Mouse (Mus musculus) hindbrain, embryonic 10.5 days (tissue): ENCODE data around the gene Dtx1. TPM values are rescaled to one million over a fixed set of nuclear protein-coding genes. Genes with fewer than 3 reads are reported as not detected.

Source experiments
- DNase-seq: peaks from one replicate; pipeline ENCODE4 v3.0.0-alpha.2; 2017; ENCODE audit warnings: low spot score
- H3K27ac ChIP-seq: fragments of 300-500 bp; sonication (generic); 2 replicates; pipeline ENCODE4 v1.5.1; 2016; ENCODE audit warnings: mild to moderate bottlenecking, moderate library complexity
- H3K27me3 ChIP-seq: fragments of 300-500 bp; sonication (generic); 2 replicates; pipeline ENCODE4 v1.6.1; 2016; ENCODE audit warnings: mild to moderate bottlenecking; ENCODE audit not compliant: poor library complexity, insufficient read depth, severe bottlenecking
- H3K36me3 ChIP-seq: fragments of 300-500 bp; sonication (generic); 2 replicates; pipeline ENCODE4 v1.6.1; 2016; ENCODE audit warnings: mild to moderate bottlenecking, moderate library complexity
- H3K4me1 ChIP-seq: fragments of 300-500 bp; sonication (generic); replicated peaks from 2 replicates; pipeline ENCODE4 v1.6.1; 2016; ENCODE audit warnings: mild to moderate bottlenecking
- H3K4me3 ChIP-seq: fragments of 300-500 bp; sonication (generic); 2 replicates; pipeline ENCODE4 v1.5.1; 2016; ENCODE audit warnings: mild to moderate bottlenecking, moderate library complexity
- H3K9me3 ChIP-seq: fragments of 300-500 bp; sonication (generic); 2 replicates; pipeline ENCODE4 v1.6.1; 2016; ENCODE audit warnings: mild to moderate bottlenecking, moderate library complexity
- WGBS: fragments of 180-500 bp; shearing (Covaris S2); methylation state at CpG from one replicate; pipeline ENCODE4 v1.1.7; 2016; 5-methylcytosine and 5-hydroxymethylcytosine counted together
- polyA plus RNA-seq: library from polyadenylated mRNA; unstranded; fragments of >200 nt; fragmentation: Nextera tagmentation; extraction: Ambion mirVana; gene quantifications from 2 replicates; pipeline ENCODE4 v1.2.1, GENCODE M21; 2016

The Dtx1 gene
- 1.7 and 5.8 TPM in 2 replicates for polyA plus RNA-seq

- Histone ChIP-seq H3K4me1 (peaks cover 40% of the 10 kb centered on the region), H3K4me3 (peak within 1 kb of the TSS; percentile 63), H3K36me3 (no peaks in the 10 kb centered on the region), H3K27ac (peak within 1 kb of the TSS; percentile 84), H3K27me3 (peaks cover 94% of the 10 kb centered on the region), H3K9me3 (no peaks in the 10 kb centered on the region)
- DNase-seq, result no peak
- WGBS, result 28% methylated on average over 3 of the region's 3 CpGs
Measured at GRCm38 (mm10) chr5:120711827-120712226, at the start of gene Dtx1. TSS of gene Dtx1 (minus strand) at chr5:120711927.

- Histone ChIP-seq H3K4me1 (no peaks in the 10 kb centered on the region), H3K4me3 (no peak overlapping the region), H3K9me3 (no peaks in the 10 kb centered on the region), H3K27ac (no peak overlapping the region), H3K36me3 (no peaks in the 10 kb centered on the region), H3K27me3 (no peaks in the 10 kb centered on the region)
- WGBS, result 91% methylated on average over 4 of the region's 4 CpGs
- DNase-seq, result no peak
Measured at GRCm38 (mm10) chr5:120754215-120754614, 42.5 kb upstream of the Dtx1 start.

GRCm38 (mm10) chr5:120752786-120753185 lies 41.1 kb upstream of the Dtx1 start:
- no peaks in the 10 kb centered on the region for H3K36me3 ChIP-seq
- no peak overlapping the region for H3K4me3 ChIP-seq
- H3K9me3 ChIP-seq, result no peaks in the 10 kb centered on the region
- no peaks in the 10 kb centered on the region for H3K4me1 ChIP-seq
- no peaks in the 10 kb centered on the region for H3K27me3 ChIP-seq
- WGBS, result 74% methylated on average over 3 of the region's 3 CpGs
- no peak overlapping the region for H3K27ac ChIP-seq
- no peak for DNase-seq

GRCm38 (mm10) chr5:120751206-120751605 lies 39.5 kb upstream of the Dtx1 start:
- Histone ChIP-seq H3K9me3 (no peaks in the 10 kb centered on the region), H3K27ac (no peak overlapping the region), H3K4me3 (no peak overlapping the region), H3K4me1 (no peaks in the 10 kb centered on the region), H3K36me3 (no peaks in the 10 kb centered on the region), H3K27me3 (no peaks in the 10 kb centered on the region)
- no peak for DNase-seq
- WGBS, result 76% methylated on average over 3 of the region's 3 CpGs

- DNase-seq, result no peak
- Histone ChIP-seq H3K27me3 (no peaks in the 10 kb centered on the region), H3K4me1 (no peaks in the 10 kb centered on the region), H3K4me3 (no peak within 1 kb of the TSS), H3K27ac (no peak within 1 kb of the TSS), H3K9me3 (no peaks in the 10 kb centered on the region), H3K36me3 (no peaks in the 10 kb centered on the region)
- WGBS, result 76% methylated on average over 5 of the region's 5 CpGs
Measured at GRCm38 (mm10) chr5:120749688-120750087, 38.0 kb upstream of the Dtx1 start, which contains the start of gene Oas2. TSS of gene Oas2 (minus strand) at chr5:120749853.

- Histone ChIP-seq H3K27ac (no peak overlapping the region), H3K9me3 (no peaks in the 10 kb centered on the region), H3K4me3 (no peak overlapping the region), H3K27me3 (no peaks in the 10 kb centered on the region), H3K36me3 (no peaks in the 10 kb centered on the region), H3K4me1 (no peaks in the 10 kb centered on the region)
- peak; percentile 23 for DNase-seq
- WGBS, result 19% methylated on average over 5 of the region's 5 CpGs
Measured at GRCm38 (mm10) chr5:120746451-120746850, 34.7 kb upstream of the Dtx1 start.

- DNase-seq, result peak; percentile 42
- H3K36me3 ChIP-seq, result no peaks in the 10 kb centered on the region
- H3K27me3 ChIP-seq, result no peaks in the 10 kb centered on the region
- H3K4me3 ChIP-seq, result no peak overlapping the region
- H3K4me1 ChIP-seq, result no peaks in the 10 kb centered on the region
- no peaks in the 10 kb centered on the region for H3K9me3 ChIP-seq
- WGBS, result 27% methylated on average over 4 of the region's 4 CpGs
- no peak overlapping the region for H3K27ac ChIP-seq
Measured at GRCm38 (mm10) chr5:120742125-120742524, 30.4 kb upstream of the Dtx1 start.

GRCm38 (mm10) chr5:120734380-120734990 lies 22.8 kb upstream of the Dtx1 start:
- H3K27me3 ChIP-seq, result no peaks in the 10 kb centered on the region
- WGBS, result 68% methylated on average over 14 of the region's 14 CpGs

GRCm38 (mm10) chr5:120733696-120734095 lies 22.0 kb upstream of the Dtx1 start:
- Histone ChIP-seq H3K36me3 (no peaks in the 10 kb centered on the region), H3K4me1 (peaks cover 14% of the 10 kb centered on the region; the same call in 1 of the 2 replicates), H3K27ac (no peak overlapping the region), H3K9me3 (no peaks in the 10 kb centered on the region), H3K4me3 (no peak overlapping the region), H3K27me3 (no peaks in the 10 kb centered on the region)
- 93% methylated on average over 3 of the region's 3 CpGs for WGBS
- DNase-seq, result no peak

More at GRCm38 (mm10) chr5:120734380-120734990, 22.8 kb upstream of the Dtx1 start:
- Histone ChIP-seq H3K4me3 (no peak overlapping the region), H3K4me1 (peaks cover 14% of the 10 kb centered on the region; the same call in 1 of the 2 replicates), H3K9me3 (no peaks in the 10 kb centered on the region), H3K27ac (no peak overlapping the region), H3K36me3 (no peaks in the 10 kb centered on the region)
- no peak for DNase-seq

- no peak for DNase-seq
- Histone ChIP-seq H3K4me1 (peaks cover 14% of the 10 kb centered on the region; the same call in 1 of the 2 replicates), H3K9me3 (no peaks in the 10 kb centered on the region), H3K36me3 (no peaks in the 10 kb centered on the region), H3K27me3 (no peaks in the 10 kb centered on the region), H3K27ac (no peak overlapping the region), H3K4me3 (no peak overlapping the region)
- WGBS, result 68% methylated on average over 1 of the region's 1 CpGs
Measured at GRCm38 (mm10) chr5:120732740-120733139, 21.0 kb upstream of the Dtx1 start.

GRCm38 (mm10) chr5:120729319-120729718 lies 17.6 kb upstream of the Dtx1 start:
- no peak for DNase-seq
- WGBS, result 86% methylated on average over 10 of the region's 10 CpGs
- Histone ChIP-seq H3K27ac (no peak overlapping the region), H3K36me3 (no peaks in the 10 kb centered on the region), H3K4me3 (no peak overlapping the region), H3K4me1 (peaks cover 4% of the 10 kb centered on the region; the same call in 1 of the 2 replicates), H3K9me3 (no peaks in the 10 kb centered on the region), H3K27me3 (0 out of 2 replicates have a peak, but pooled peaks cover 4% of the 10 kb centered on the region)

GRCm38 (mm10) chr5:120725811-120726455 lies 14.2 kb upstream of the Dtx1 start:
- Histone ChIP-seq H3K9me3 (no peaks in the 10 kb centered on the region), H3K27ac (no peak overlapping the region), H3K36me3 (no peaks in the 10 kb centered on the region), H3K27me3 (peaks cover 4% of the 10 kb centered on the region; the same call in 1 of the 2 replicates), H3K4me3 (no peak overlapping the region), H3K4me1 (0 out of 2 replicates have a peak, but pooled peaks cover 2% of the 10 kb centered on the region)
- DNase-seq, result no peak
- WGBS, result 64% methylated on average over 12 of the region's 12 CpGs

- peaks cover 17% of the 10 kb centered on the region for H3K27me3 ChIP-seq
- no peaks in the 10 kb centered on the region for H3K36me3 ChIP-seq
- 61% methylated on average over 7 of the region's 7 CpGs for WGBS
- H3K9me3 ChIP-seq, result 0 out of 2 replicates have a peak, but pooled peaks cover 6% of the 10 kb centered on the region
- no peak overlapping the region for H3K27ac ChIP-seq
- H3K4me1 ChIP-seq, result peaks cover 17% of the 10 kb centered on the region
- no peak for DNase-seq
- H3K4me3 ChIP-seq, result no peak overlapping the region
Measured at GRCm38 (mm10) chr5:120721005-120721404, 9.3 kb upstream of the Dtx1 start.
